Mouse (Mus musculus) monocyte, adult 2 months (primary cell): ENCODE results near the gene Hoxd9.

Source experiments
- DNase-seq, 2 experiments: peaks; one replicate each; pipeline ENCODE4 v3.0.0; 2022; ENCODE audit warnings: low spot score in 2 of 2, low read depth in 1 of 2

The Hoxd9 gene

GRCm38 (mm10) chr2:74696442-74697335 lies 838 bp upstream of the Hoxd9 start:
- DNase-seq, result no peak

GRCm38 (mm10) chr2:74698201-74699052 lies 900 bp downstream of the Hoxd9 start:
- DNase-seq, result no peak

DNA sequence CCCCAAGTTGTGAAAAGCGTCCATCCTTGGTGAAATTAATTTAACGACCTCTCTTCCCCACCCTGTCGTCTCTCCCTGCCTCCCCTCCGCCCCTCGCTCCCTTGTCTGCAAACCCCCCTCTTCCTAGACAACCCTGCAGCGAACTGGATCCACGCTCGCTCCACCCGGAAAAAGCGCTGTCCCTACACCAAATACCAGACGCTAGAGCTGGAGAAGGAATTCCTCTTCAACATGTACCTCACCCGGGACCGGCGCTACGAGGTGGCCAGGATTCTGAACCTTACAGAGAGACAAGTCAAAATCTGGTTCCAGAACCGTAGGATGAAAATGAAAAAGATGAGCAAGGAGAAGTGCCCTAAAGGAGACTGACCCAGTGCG lies 1.5 kb downstream of the Hoxd9 start:
- no peak for DNase-seq

DNA sequence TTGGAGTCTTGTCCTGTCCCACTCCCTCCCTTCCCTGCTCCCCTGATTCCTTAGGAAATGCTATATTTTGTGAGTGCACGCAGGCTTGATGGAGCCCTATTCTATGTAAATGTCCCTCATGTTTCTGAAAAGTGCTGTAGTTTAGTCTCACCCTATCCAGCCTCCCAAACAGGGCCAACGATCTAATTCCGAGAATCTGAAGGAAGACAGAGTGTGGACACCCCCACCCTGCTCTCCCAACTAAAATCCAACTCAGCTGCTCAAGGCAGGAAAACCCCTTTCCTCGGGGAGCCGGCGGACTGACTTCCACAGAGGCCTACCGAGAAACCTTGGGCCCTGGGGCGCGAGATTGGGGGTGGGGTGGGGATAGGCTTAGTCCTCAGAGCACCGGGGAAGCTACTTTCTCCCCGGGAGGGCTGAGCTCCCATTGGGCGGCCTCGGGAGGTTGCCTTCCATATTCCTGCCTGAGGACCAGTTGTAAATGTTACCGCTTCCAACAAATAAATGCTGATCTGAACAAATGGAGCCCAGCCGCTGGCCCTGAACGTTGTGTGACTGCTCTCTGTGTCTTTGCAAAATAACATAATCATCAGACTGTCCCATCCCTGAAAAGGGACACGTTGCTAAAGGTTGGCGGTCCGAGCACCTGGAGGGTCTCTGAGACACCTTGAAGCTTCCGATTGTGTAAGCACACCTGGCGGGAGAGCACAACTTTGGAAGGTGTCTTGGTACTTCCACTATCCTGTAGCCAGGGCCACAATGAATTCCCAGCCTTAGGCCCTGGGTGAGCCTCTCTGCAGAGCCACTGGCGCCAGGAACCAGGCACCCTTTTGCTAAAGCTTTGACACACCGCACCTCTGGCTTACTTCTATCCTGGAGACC lies 2.4 kb downstream of the Hoxd9 start:
- no peak for DNase-seq

DNA sequence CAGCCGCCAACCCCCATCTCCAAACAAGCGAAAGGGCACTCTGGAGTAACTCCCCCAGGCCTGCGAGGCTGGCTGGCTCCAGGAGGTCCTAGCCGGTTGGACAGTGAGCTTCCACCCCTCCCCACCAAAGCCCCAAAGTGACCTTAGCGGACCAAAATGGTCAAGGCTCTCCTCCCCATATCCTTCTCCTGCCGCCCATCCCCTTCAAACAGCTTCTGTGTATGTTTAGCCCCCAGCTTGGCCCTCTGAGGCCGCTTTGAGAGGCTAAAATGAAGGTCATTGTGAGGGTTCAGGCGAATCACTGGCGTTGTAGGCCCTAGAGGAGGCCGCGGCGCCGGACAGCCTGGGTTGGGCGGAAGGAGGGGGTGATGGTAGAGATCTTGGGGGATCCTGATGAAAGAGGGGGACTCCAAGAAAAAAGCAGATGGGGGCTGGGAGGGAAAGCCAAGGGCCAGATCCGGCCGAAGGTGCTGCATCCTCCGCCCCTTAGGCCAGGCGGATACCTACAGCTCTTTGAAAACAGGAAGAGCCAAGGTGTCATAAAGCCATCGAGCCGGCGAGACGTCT lies 3.1 kb downstream of the Hoxd9 start:
- DNase-seq, result no peak

- DNase-seq, result no peak
Observed at GRCm38 (mm10) chr2:74701949-74702819, 4.7 kb downstream of the Hoxd9 start.

- no peak for DNase-seq
Observed at GRCm38 (mm10) chr2:74702820-74703219, 5.3 kb downstream of the Hoxd9 start.

- DNase-seq, result no peak
Observed at GRCm38 (mm10) chr2:74703317-74703716, 5.8 kb downstream of the Hoxd9 start.

- no peak for DNase-seq
Observed at GRCm38 (mm10) chr2:74703720-74704392, 6.3 kb downstream of the Hoxd9 start.

DNA sequence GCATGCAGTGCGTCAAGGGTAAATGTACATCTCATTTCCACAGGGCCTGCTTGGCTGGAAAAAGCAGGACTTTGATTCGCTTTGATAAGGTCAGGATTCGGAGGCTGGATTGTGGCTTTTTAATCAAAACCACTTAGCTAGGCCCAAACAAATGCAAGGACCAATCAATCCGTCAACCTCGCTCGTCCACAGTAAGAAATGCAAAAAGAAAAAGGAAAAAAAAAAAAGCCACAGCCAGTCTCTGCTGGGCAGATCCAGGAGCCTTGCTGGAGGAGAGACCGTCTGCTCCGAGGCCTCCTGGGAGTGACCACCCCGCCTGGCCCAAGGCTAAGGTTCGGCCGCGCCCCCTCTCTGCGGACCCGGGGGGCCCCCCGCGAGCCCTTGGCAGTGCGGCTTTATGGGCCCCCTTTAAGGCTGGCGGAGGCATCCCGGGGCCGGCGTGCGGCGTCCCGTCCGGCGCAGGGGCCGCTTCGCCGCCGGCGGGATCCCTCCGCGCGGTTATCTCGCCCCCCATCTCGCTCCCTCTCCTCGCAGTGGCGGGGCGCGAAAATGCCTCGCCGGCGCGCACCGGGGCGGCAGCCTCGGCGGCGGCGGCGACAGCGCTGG lies 7.0 kb downstream of the Hoxd9 start, which contains the start of gene Hoxd8:
TSS of gene Hoxd8 (plus strand) at position 223 of the 606 bp plus-strand sequence.
- no peak for DNase-seq

GRCm38 (mm10) chr2:74704999-74705466 lies 7.5 kb downstream of the Hoxd9 start:
- no peak for DNase-seq

- DNase-seq, result no peak
Observed at GRCm38 (mm10) chr2:74705467-74706089, 8.1 kb downstream of the Hoxd9 start.

- DNase-seq, result no peak
Observed at GRCm38 (mm10) chr2:74706393-74706960, 8.9 kb downstream of the Hoxd9 start.

DNA sequence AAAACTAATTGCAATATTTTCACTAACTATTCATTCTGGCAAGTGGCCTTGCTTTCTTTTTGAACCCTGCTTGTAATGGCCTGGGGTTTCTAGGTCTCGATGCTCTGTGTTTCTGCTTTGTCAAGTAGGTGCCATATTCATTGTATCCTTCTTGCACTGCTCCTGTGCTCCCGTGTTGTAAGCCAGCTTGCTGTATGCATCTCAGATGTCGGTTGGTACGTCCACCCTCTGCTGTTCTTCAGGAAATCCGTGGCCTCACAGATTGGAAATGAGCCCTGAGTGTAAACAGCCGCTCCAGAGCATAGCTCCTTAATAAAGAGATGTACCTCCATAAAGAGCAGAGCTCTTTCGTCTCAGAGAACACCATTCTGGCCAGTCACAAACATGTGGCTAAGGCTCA lies 10.1 kb downstream of the Hoxd9 start:
- DNase-seq, result no peak

GRCm38 (mm10) chr2:74708676-74709075 lies 11.1 kb downstream of the Hoxd9 start:
- DNase-seq, result no peak

DNA sequence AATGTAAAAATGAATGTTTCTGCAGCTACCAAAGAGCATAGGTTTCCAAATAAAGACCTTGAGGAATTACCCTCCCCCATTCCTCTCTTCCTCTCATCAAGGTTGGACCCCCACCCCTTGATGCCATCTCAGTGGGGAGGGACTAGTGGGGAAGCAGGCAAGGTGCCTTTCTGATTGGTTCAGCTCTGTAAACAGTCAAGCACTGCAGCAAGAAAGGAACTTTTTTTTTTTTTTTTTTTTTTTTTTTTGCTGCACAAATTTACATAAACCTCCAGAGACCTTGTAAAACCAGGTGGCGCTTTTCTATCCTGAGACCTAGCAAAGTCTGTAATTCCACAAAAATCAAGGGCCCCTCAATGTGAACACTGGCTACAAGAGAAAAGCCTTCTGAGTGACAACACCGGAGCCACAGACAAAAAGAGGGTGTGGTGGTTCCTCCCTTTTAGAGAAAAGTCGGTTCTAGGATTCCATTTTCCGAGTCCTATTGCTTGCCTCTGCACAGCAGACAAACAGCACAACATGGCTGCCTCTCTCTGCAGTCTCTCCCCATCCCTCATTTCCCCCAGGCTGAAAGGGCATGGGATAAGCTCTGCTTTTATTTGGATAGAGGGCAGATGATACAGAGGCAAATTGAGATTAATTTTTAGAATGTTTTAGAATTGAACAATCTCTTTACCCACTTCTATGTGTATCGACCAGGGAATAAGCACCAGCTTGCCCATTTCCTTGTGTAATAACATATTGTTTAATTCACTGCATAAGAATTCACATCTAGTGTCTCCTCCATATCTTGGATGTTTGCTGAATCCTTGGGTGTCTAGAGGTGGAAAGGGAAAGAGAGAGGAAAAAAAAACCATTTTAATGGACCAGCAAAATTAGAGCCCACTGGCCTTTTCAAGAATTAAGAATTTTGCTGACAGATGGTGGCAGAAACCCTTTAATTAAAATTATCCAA lies 12.2 kb downstream of the Hoxd9 start:
- no peak for DNase-seq
